Mouse (Mus musculus) testis, adult 2 months (tissue): ENCODE data around the gene Acrbp.

Source experiments
- CTCF ChIP-seq: fragments of 200-500 bp; IDR thresholded peaks from 2 replicates; pipeline ENCODE4 v1.5.1; 2012; ENCODE audit warnings: low read depth, mild to moderate bottlenecking, inconsistent platforms, low read length, moderate library complexity; ENCODE audit not compliant: control insufficient read depth, insufficient read depth, insufficient replicate concordance
- POLR2A ChIP-seq: fragments of 200-500 bp; IDR thresholded peaks from 2 replicates; pipeline ENCODE4 v1.6.1; 2012; ENCODE audit warnings: low read depth, mild to moderate bottlenecking, inconsistent platforms, low read length, moderate library complexity; ENCODE audit not compliant: control insufficient read depth

- TF ChIP-seq CTCF (no peak), POLR2A (no peak)
Observed at GRCm38 (mm10) chr6:125008060-125008459, 41.4 kb upstream of the Acrbp start.
